Mouse (Mus musculus) kidney, adult 2 months (tissue): ENCODE results near the gene Xpo1. TPM values are rescaled to one million over a fixed set of nuclear protein-coding genes. Genes with fewer than 3 reads are reported as not detected.

ENCODE experiments used
- DNase-seq: peaks from one replicate; pipeline ENCODE4 v3.0.0; 2021
- H3K27ac ChIP-seq: fragments of 200-500 bp; 2 replicates; pipeline ENCODE4 v1.5.1; 2012; ENCODE audit warnings: low read depth, low read length, control low read depth, inconsistent platforms; ENCODE audit not compliant: insufficient read depth
- H3K27me3 ChIP-seq: fragments of 200-500 bp; replicated peaks from 2 replicates; pipeline ENCODE4 v1.6.1; 2012; ENCODE audit warnings: mild to moderate bottlenecking, moderate library complexity, low read length, inconsistent platforms; ENCODE audit not compliant: control insufficient read depth, insufficient read depth
- H3K36me3 ChIP-seq: fragments of 200-500 bp; 2 replicates; pipeline ENCODE4 v1.6.1; 2012; ENCODE audit warnings: mild to moderate bottlenecking, moderate library complexity, low read length, inconsistent platforms; ENCODE audit not compliant: control insufficient read depth, insufficient read depth
- H3K4me1 ChIP-seq: fragments of 200-500 bp; 2 replicates; pipeline ENCODE4 v1.6.1; 2011; ENCODE audit warnings: low read length; ENCODE audit not compliant: control insufficient read depth, insufficient read depth
- H3K4me3 ChIP-seq: fragments of 200-500 bp; 2 replicates; pipeline ENCODE4 v1.5.1; 2011; ENCODE audit warnings: mild to moderate bottlenecking, low read depth, low read length, control low read depth; ENCODE audit not compliant: insufficient read depth
- CTCF ChIP-seq: fragments of 200-500 bp; conservative IDR thresholded peaks from 2 replicates; pipeline ENCODE4 v1.5.1; 2011; ENCODE audit warnings: low read depth, mild to moderate bottlenecking, control low read depth, low read length, moderate library complexity, mixed read lengths; ENCODE audit not compliant: insufficient read depth, insufficient read length
- POLR2A ChIP-seq: fragments of 200-500 bp; IDR thresholded peaks from one replicate; pipeline ENCODE4 v1.6.1; 2011; ENCODE audit warnings: low read depth, low read length, control low read depth
- WGBS: fragments of 180-500 bp; shearing (Covaris S2); methylation state at CpG from one replicate; pipeline ENCODE4 v1.1.7; 2018; 5-methylcytosine and 5-hydroxymethylcytosine counted together
- polyA plus RNA-seq: library from polyadenylated mRNA; depleted of rRNA; stranded (reverse); fragments of >200 nt; gene quantifications from 2 replicates; pipeline ENCODE4 v1.2.3, GENCODE M21; 2012; rRNA removed

Gene Xpo1
- polyA plus RNA-seq, 1 experiment, result 5.3 TPM

DNA sequence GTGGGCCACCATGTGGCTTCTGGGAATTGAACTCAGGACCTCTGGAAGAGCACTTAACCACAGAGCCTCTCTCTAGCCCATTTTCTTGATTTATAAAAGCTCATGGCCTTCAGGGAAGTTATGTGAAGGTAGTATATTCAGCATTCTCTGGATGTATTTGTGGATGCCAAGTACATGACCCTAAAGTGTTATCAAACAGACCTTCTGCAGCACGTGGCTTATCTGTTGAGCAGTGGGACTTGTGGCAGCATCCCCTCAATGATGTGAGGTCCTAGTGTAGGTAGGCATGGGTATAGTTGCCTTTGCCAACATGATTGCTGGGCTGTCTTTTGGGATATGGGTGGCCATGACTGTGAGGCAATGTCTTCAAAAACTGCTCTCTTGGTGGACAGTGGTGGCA lies 57.7 kb downstream of the Xpo1 start:
- Histone ChIP-seq H3K27me3 (no peaks in the 10 kb centered on the region), H3K27ac (no peak overlapping the region), H3K4me3 (no peak overlapping the region), H3K4me1 (peaks cover 17% of the 10 kb centered on the region; the same call in 1 of the 2 replicates), H3K36me3 (no peaks in the 10 kb centered on the region)
- 80% methylated on average over 1 of the region's 1 CpGs for WGBS
- DNase-seq, result no peak
- TF ChIP-seq POLR2A (no peak), CTCF (no peak)

- no peak for DNase-seq
- H3K36me3 ChIP-seq, result no peaks in the 10 kb centered on the region
- no peak overlapping the region for H3K27ac ChIP-seq
- no peaks in the 10 kb centered on the region for H3K4me1 ChIP-seq
- no peaks in the 10 kb centered on the region for H3K27me3 ChIP-seq
- H3K4me3 ChIP-seq, result no peak overlapping the region
- TF ChIP-seq POLR2A (no peak), CTCF (no peak)
- 79% methylated on average over 2 of the region's 2 CpGs for WGBS
Observed at GRCm38 (mm10) chr11:23329413-23329812, 73.6 kb downstream of the Xpo1 start.

GRCm38 (mm10) chr11:23332136-23332535 lies 76.3 kb downstream of the Xpo1 start:
- no peak for TF ChIP-seq POLR2A
- no peak for TF ChIP-seq CTCF
- 72% methylated on average over 3 of the region's 3 CpGs for WGBS
- Histone ChIP-seq H3K4me3 (no peak overlapping the region), H3K4me1 (no peaks in the 10 kb centered on the region; the same call in 1 of the 2 replicates), H3K27ac (no peak overlapping the region), H3K36me3 (peaks cover 2% of the 10 kb centered on the region), H3K27me3 (no peaks in the 10 kb centered on the region)
- no peak for DNase-seq

GRCm38 (mm10) chr11:23335160-23335559 lies 79.3 kb downstream of the Xpo1 start:
- no peaks in the 10 kb centered on the region for H3K27me3 ChIP-seq
- H3K27ac ChIP-seq, result no peak overlapping the region
- TF ChIP-seq CTCF (no peak), POLR2A (no peak)
- WGBS, result 63% methylated on average over 1 of the region's 1 CpGs
- H3K4me1 ChIP-seq, result no peaks in the 10 kb centered on the region; the same call in 1 of the 2 replicates
- H3K4me3 ChIP-seq, result no peak overlapping the region
- DNase-seq, result no peak
- H3K36me3 ChIP-seq, result peaks cover 2% of the 10 kb centered on the region

Other genes starting within 250 kb of the Xpo1 start
- 2.5 and 4.0 TPM in 2 replicates for gene Fam161a, start 248.5 kb upstream of the Xpo1 start, polyA plus RNA-seq
- gene Usp34, start 50.9 kb downstream of the Xpo1 start, polyA plus RNA-seq, result 8.3 and 10.3 TPM in 2 replicates
- 6.2 and 10.5 TPM in 2 replicates for gene Ahsa2, start 242.0 kb downstream of the Xpo1 start, polyA plus RNA-seq